Mouse (Mus musculus) hindbrain, embryonic 16.5 days (tissue): ENCODE results near the gene Npas3. TPM values are rescaled to one million over a fixed set of nuclear protein-coding genes. Genes with fewer than 3 reads are reported as not detected.

Experiments
- ATAC-seq: fragments of 200-750 bp; cut with Nextera tagmentation; 2 replicates; pipeline ENCODE4 v1.8.0; 2017; ENCODE audit warnings: moderate TSS enrichment, moderate library complexity
- H3K27ac ChIP-seq: fragments of 300-500 bp; sonication (generic); 2 replicates; pipeline ENCODE4 v1.5.1; 2014; ENCODE audit warnings: low read depth, mild to moderate bottlenecking, control low read depth, low read length, moderate library complexity
- H3K27me3 ChIP-seq: fragments of 300-500 bp; sonication (generic); replicated peaks from 2 replicates; pipeline ENCODE4 v1.6.1; 2014; ENCODE audit warnings: low read length; ENCODE audit not compliant: control insufficient read depth, insufficient read depth
- H3K36me3 ChIP-seq: fragments of 300-500 bp; sonication (generic); 2 replicates; pipeline ENCODE4 v1.6.1; 2014; ENCODE audit warnings: mild to moderate bottlenecking, low read length, moderate library complexity, mixed read lengths; ENCODE audit not compliant: control insufficient read depth, insufficient read depth
- H3K4me1 ChIP-seq: fragments of 300-500 bp; sonication (generic); 2 replicates; pipeline ENCODE4 v1.6.1; 2014; ENCODE audit warnings: low read depth, low read length; ENCODE audit not compliant: control insufficient read depth, insufficient read depth
- H3K4me2 ChIP-seq: fragments of 300-500 bp; sonication (generic); 2 replicates; pipeline ENCODE4 v1.6.1; 2014; ENCODE audit warnings: mild to moderate bottlenecking, low read length, control low read depth, moderate library complexity
- H3K4me3 ChIP-seq: fragments of 300-500 bp; sonication (generic); 2 replicates; pipeline ENCODE4 v1.5.1; 2014; ENCODE audit warnings: mild to moderate bottlenecking, low read length, control low read depth, moderate library complexity
- H3K9ac ChIP-seq: fragments of 300-500 bp; sonication (generic); 2 replicates; pipeline ENCODE4 v1.6.1; 2014; ENCODE audit warnings: low read depth, mild to moderate bottlenecking, control low read depth, low read length, moderate library complexity
- H3K9me3 ChIP-seq: fragments of 300-500 bp; sonication (generic); 2 replicates; pipeline ENCODE4 v1.6.1; 2014; ENCODE audit warnings: mild to moderate bottlenecking, low read length, moderate library complexity; ENCODE audit not compliant: control insufficient read depth
- WGBS: fragments of 180-500 bp; shearing (Covaris S2); extraction: QIAGEN DNeasy Blood & Tissue Kit; methylation state at CpG from one replicate; pipeline ENCODE4 v1.1.7; 2014; 5-methylcytosine and 5-hydroxymethylcytosine counted together
- polyA plus RNA-seq: library from polyadenylated mRNA; unstranded; fragments of >200 nt; fragmentation: Nextera tagmentation; extraction: Ambion mirVana; gene quantifications from 2 replicates; pipeline ENCODE4 v1.2.1, GENCODE M21; 2015

The Npas3 gene
- polyA plus RNA-seq, 1 experiment from 2014 or later = 21.4 TPM

- Histone ChIP-seq H3K9me3 (no peaks in the 10 kb centered on the region), H3K9ac (no peak overlapping the region), H3K4me3 (no peak overlapping the region), H3K4me1 (no peaks in the 10 kb centered on the region; the same call in 1 of the 2 replicates), H3K27ac (no peak overlapping the region), H3K36me3 (no peaks in the 10 kb centered on the region), H3K27me3 (no peaks in the 10 kb centered on the region), H3K4me2 (no peak overlapping the region)
- WGBS = 61% methylated on average over 4 of the region's 4 CpGs
- no peak for ATAC-seq
Measured at GRCm38 (mm10) chr12:53416096-53416495, 167.6 kb downstream of the Npas3 start.

GRCm38 (mm10) chr12:53421701-53422100 lies 173.2 kb downstream of the Npas3 start:
- no peak for ATAC-seq
- H3K27ac ChIP-seq = no peak overlapping the region
- no peaks in the 10 kb centered on the region for H3K27me3 ChIP-seq
- WGBS = 61% methylated on average over 4 of the region's 4 CpGs
- H3K4me3 ChIP-seq = no peak overlapping the region
- no peak overlapping the region for H3K4me2 ChIP-seq
- H3K9ac ChIP-seq = no peak overlapping the region
- H3K36me3 ChIP-seq = no peaks in the 10 kb centered on the region
- peaks cover 2% of the 10 kb centered on the region; the same call in 1 of the 2 replicates for H3K4me1 ChIP-seq
- H3K9me3 ChIP-seq = no peaks in the 10 kb centered on the region

- Histone ChIP-seq H3K4me3 (no peak overlapping the region), H3K27ac (no peak overlapping the region), H3K36me3 (no peaks in the 10 kb centered on the region), H3K9me3 (no peaks in the 10 kb centered on the region), H3K4me2 (no peak overlapping the region), H3K9ac (no peak overlapping the region), H3K4me1 (peaks cover 2% of the 10 kb centered on the region; the same call in 1 of the 2 replicates), H3K27me3 (no peaks in the 10 kb centered on the region)
- ATAC-seq = no peak
- WGBS = 70% methylated on average over 2 of the region's 2 CpGs
Measured at GRCm38 (mm10) chr12:53423631-53424030, 175.2 kb downstream of the Npas3 start.

GRCm38 (mm10) chr12:53426006-53426405 lies 177.5 kb downstream of the Npas3 start:
- 90% methylated on average over 2 of the region's 2 CpGs for WGBS
- Histone ChIP-seq H3K27ac (no peak overlapping the region), H3K9me3 (no peaks in the 10 kb centered on the region), H3K4me3 (no peak overlapping the region), H3K27me3 (no peaks in the 10 kb centered on the region), H3K4me1 (peaks cover 2% of the 10 kb centered on the region; the same call in 1 of the 2 replicates), H3K4me2 (no peak overlapping the region), H3K9ac (no peak overlapping the region), H3K36me3 (no peaks in the 10 kb centered on the region)
- no peak for ATAC-seq

GRCm38 (mm10) chr12:53427153-53427552 lies 178.7 kb downstream of the Npas3 start:
- WGBS = 47% methylated on average over 10 of the region's 10 CpGs

GRCm38 (mm10) chr12:53442029-53442428 lies 193.6 kb downstream of the Npas3 start:
- no peak for ATAC-seq
- Histone ChIP-seq H3K4me2 (no peak overlapping the region), H3K9me3 (no peaks in the 10 kb centered on the region), H3K4me3 (no peak overlapping the region), H3K36me3 (no peaks in the 10 kb centered on the region), H3K27ac (no peak overlapping the region), H3K4me1 (peaks cover 10% of the 10 kb centered on the region), H3K27me3 (no peaks in the 10 kb centered on the region), H3K9ac (no peak overlapping the region)
- 83% methylated on average over 2 of the region's 2 CpGs for WGBS

More at GRCm38 (mm10) chr12:53427153-53427552, 178.7 kb downstream of the Npas3 start:
- Histone ChIP-seq H3K27me3 (no peaks in the 10 kb centered on the region), H3K4me2 (no peak overlapping the region), H3K4me3 (no peak overlapping the region), H3K4me1 (peaks cover 2% of the 10 kb centered on the region; the same call in 1 of the 2 replicates), H3K9me3 (no peaks in the 10 kb centered on the region), H3K27ac (no peak overlapping the region), H3K9ac (no peak overlapping the region), H3K36me3 (no peaks in the 10 kb centered on the region)
- peak; percentile 24; the same call in 1 of the 2 replicates for ATAC-seq

GRCm38 (mm10) chr12:53447469-53447868 lies 199.0 kb downstream of the Npas3 start:
- Histone ChIP-seq H3K27me3 (no peaks in the 10 kb centered on the region), H3K9ac (no peak overlapping the region), H3K4me1 (peaks cover 15% of the 10 kb centered on the region), H3K9me3 (no peaks in the 10 kb centered on the region), H3K27ac (no peak overlapping the region; the same call in 1 of the 2 replicates), H3K4me3 (no peak overlapping the region), H3K36me3 (no peaks in the 10 kb centered on the region), H3K4me2 (no peak overlapping the region)
- ATAC-seq = peak; percentile 51; the same call in 1 of the 2 replicates
- WGBS = 23% methylated on average over 8 of the region's 8 CpGs

GRCm38 (mm10) chr12:53448040-53448439 lies 199.6 kb downstream of the Npas3 start:
- H3K9me3 ChIP-seq = no peaks in the 10 kb centered on the region
- no peak overlapping the region for H3K4me2 ChIP-seq
- no peak overlapping the region for H3K27ac ChIP-seq
- WGBS = 4% methylated on average over 3 of the region's 3 CpGs
- H3K36me3 ChIP-seq = no peaks in the 10 kb centered on the region
- no peak overlapping the region for H3K9ac ChIP-seq
- ATAC-seq = peak; percentile 82
- H3K4me3 ChIP-seq = no peak overlapping the region
- no peaks in the 10 kb centered on the region for H3K27me3 ChIP-seq
- peaks cover 15% of the 10 kb centered on the region for H3K4me1 ChIP-seq

GRCm38 (mm10) chr12:53467549-53467948 lies 219.1 kb downstream of the Npas3 start:
- H3K27ac ChIP-seq = no peak overlapping the region
- ATAC-seq = no peak
- no peaks in the 10 kb centered on the region for H3K4me1 ChIP-seq
- H3K4me2 ChIP-seq = no peak overlapping the region
- no peaks in the 10 kb centered on the region for H3K36me3 ChIP-seq
- H3K9me3 ChIP-seq = no peaks in the 10 kb centered on the region
- no peak overlapping the region for H3K9ac ChIP-seq
- no peaks in the 10 kb centered on the region for H3K27me3 ChIP-seq
- H3K4me3 ChIP-seq = no peak overlapping the region

GRCm38 (mm10) chr12:53474486-53474885 lies 226.0 kb downstream of the Npas3 start:
- H3K4me2 ChIP-seq = no peak overlapping the region

More at GRCm38 (mm10) chr12:53474486-53474885, 226.0 kb downstream of the Npas3 start:
- H3K4me3 ChIP-seq = no peak overlapping the region
- H3K9me3 ChIP-seq = no peaks in the 10 kb centered on the region
- no peaks in the 10 kb centered on the region for H3K4me1 ChIP-seq
- H3K36me3 ChIP-seq = no peaks in the 10 kb centered on the region
- no peak overlapping the region for H3K9ac ChIP-seq
- no peak for ATAC-seq
- no peak overlapping the region for H3K27ac ChIP-seq
- H3K27me3 ChIP-seq = no peaks in the 10 kb centered on the region
